Mouse (Mus musculus): Measurements from ENCODE around the gene Jdp2. TPM values are rescaled to one million over a fixed set of nuclear protein-coding genes. Genes with fewer than 3 reads are reported as not detected.

Jdp2 gene
- polyA plus RNA-seq, 1 experiment from 2014 or later: 1.3 TPM

DNA sequence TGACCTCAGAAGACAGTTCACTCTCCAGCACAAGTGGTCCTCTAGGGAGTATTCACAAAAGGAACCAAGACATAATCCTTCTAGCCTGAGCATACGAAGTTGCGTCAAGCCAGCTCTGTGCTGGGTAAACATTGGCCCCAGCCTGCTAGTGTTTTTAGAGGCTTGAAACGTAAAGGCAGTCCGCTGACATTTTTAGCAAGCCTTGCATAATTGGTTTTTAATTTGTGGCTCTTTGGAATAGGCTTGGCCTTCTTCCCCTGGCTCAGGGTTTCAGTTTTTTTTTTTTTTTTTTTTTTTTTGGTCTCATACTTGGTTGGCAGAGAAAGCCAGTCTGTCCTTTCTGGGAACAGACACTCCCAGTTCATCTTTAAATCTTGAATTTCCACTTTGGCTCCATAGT is 15.3 kb downstream of the Jdp2 start:
- Histone ChIP-seq H3K9me3 (ENCODE audit: low read depth, low read length) (no peaks in the 10 kb centered on the region), H3K27me3 (ENCODE audit: insufficient read depth, low read length) (no peaks in the 10 kb centered on the region), H3K4me1 (ENCODE audit: insufficient read depth) (no peaks in the 10 kb centered on the region), H3K4me3 (ENCODE audit: low read depth, low read length) (no peak overlapping the region), H3K27ac (ENCODE audit: low read depth) (no peak overlapping the region), H3K4me2 (no peak overlapping the region), H3K36me3 (ENCODE audit: insufficient read depth) (peaks cover 21% of the 10 kb centered on the region), H3K9ac (no peak overlapping the region)
- TF ChIP-seq CTCF (IDR thresholded peaks at IDR 0.05; ENCODE audit: low read depth): no peak
- ATAC-seq (ENCODE audit: insufficient read depth) (no peak), DNase-seq (peak; percentile 34)
- 47% methylated on average over 4 of the region's 4 CpGs for WGBS

DNA sequence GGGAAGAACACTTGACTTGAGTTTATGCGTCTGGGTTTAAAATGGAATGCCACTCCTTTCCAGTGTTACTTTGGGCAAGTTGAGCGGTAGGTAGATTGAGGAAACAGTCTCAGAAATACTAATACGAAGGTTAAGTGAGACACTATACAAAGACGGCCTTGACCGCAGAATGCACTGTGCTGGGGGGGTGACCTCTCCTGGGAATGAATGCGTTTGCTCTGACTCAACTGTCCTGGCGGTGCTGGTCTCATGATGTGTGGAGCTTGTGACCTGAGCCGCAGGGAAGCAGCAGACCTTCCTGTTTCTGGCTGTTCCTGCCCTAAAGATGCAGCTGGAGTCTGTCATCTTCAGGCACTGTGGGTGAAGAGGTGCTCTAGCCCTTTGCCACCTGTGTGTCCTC is 16.7 kb downstream of the Jdp2 start:
- TF ChIP-seq CTCF (IDR thresholded peaks at IDR 0.05; ENCODE audit: low read depth): no peak
- Histone ChIP-seq H3K4me3 (ENCODE audit: low read depth, low read length) (no peak overlapping the region), H3K27me3 (ENCODE audit: insufficient read depth, low read length) (no peaks in the 10 kb centered on the region), H3K9ac (no peak overlapping the region), H3K4me1 (ENCODE audit: insufficient read depth) (no peaks in the 10 kb centered on the region), H3K9me3 (ENCODE audit: low read depth, low read length) (no peaks in the 10 kb centered on the region), H3K4me2 (no peak overlapping the region), H3K27ac (ENCODE audit: low read depth) (no peak overlapping the region), H3K36me3 (ENCODE audit: insufficient read depth) (peaks cover 9% of the 10 kb centered on the region)
- no peak for ATAC-seq (ENCODE audit: insufficient read depth)
- DNase-seq: no peak
- WGBS: 74% methylated on average over 8 of the region's 8 CpGs

DNA sequence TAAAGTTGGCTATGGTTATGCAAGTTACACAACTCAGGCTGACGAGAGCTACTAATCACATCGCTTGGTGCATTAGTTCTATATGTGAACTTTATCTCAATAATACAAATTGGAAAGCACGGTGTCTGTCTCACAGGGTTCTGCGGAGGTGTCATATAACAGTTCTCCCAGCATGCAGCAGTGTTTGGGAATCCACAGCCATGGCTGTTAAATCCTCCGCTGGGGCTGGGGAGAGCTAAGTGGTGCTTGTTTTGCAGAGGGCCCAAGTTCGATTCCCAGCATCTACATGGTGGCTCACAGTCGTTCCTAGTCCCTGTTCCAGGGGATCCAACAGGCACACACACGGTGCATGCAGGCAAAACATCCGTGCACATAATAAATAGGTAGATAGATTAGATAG is 19.1 kb downstream of the Jdp2 start:
- Histone ChIP-seq H3K36me3 (ENCODE audit: insufficient read depth) (no peaks in the 10 kb centered on the region; the same call in 1 of the 2 replicates), H3K4me3 (ENCODE audit: low read depth, low read length) (no peak overlapping the region), H3K4me2 (no peak overlapping the region), H3K27ac (ENCODE audit: low read depth) (no peak overlapping the region), H3K27me3 (ENCODE audit: insufficient read depth, low read length) (no peaks in the 10 kb centered on the region), H3K9me3 (ENCODE audit: low read depth, low read length) (no peaks in the 10 kb centered on the region), H3K9ac (no peak overlapping the region), H3K4me1 (ENCODE audit: insufficient read depth) (no peaks in the 10 kb centered on the region)
- ATAC-seq (ENCODE audit: insufficient read depth) (no peak), DNase-seq (no peak)
- no peak for TF ChIP-seq CTCF (IDR thresholded peaks at IDR 0.05; ENCODE audit: low read depth)
- WGBS: 73% methylated on average over 9 of the region's 9 CpGs

DNA sequence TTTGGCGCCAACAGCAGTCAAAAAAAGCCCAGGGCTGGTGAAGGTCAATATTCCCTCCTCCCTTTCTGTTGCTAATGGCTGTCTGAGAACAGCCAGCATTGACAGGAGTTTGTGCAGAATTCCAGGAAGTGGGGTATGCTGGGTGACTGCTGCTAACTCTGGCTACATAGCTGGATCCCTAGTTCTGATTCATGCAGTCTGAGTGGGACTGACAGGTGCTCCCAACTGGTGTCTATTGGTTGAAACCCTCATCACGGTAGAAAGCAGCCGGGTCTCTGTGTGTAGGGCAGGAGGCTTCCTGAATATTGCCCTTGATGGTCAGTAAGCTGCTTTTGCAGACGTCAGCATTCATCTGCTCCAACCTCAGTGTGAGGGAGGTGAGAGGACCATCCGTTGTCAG is 19.6 kb downstream of the Jdp2 start:
- 75% methylated on average over 5 of the region's 5 CpGs for WGBS
- Histone ChIP-seq H3K9me3 (ENCODE audit: low read depth, low read length) (no peaks in the 10 kb centered on the region), H3K27ac (ENCODE audit: low read depth) (no peak overlapping the region), H3K4me1 (ENCODE audit: insufficient read depth) (peaks cover 2% of the 10 kb centered on the region; the same call in 1 of the 2 replicates), H3K9ac (no peak overlapping the region), H3K27me3 (ENCODE audit: insufficient read depth, low read length) (no peaks in the 10 kb centered on the region), H3K36me3 (ENCODE audit: insufficient read depth) (no peaks in the 10 kb centered on the region; the same call in 1 of the 2 replicates), H3K4me2 (no peak overlapping the region), H3K4me3 (ENCODE audit: low read depth, low read length) (no peak overlapping the region)
- no peak for TF ChIP-seq CTCF (IDR thresholded peaks at IDR 0.05; ENCODE audit: low read depth)
- ATAC-seq (ENCODE audit: insufficient read depth) (no peak), DNase-seq (no peak)

DNA sequence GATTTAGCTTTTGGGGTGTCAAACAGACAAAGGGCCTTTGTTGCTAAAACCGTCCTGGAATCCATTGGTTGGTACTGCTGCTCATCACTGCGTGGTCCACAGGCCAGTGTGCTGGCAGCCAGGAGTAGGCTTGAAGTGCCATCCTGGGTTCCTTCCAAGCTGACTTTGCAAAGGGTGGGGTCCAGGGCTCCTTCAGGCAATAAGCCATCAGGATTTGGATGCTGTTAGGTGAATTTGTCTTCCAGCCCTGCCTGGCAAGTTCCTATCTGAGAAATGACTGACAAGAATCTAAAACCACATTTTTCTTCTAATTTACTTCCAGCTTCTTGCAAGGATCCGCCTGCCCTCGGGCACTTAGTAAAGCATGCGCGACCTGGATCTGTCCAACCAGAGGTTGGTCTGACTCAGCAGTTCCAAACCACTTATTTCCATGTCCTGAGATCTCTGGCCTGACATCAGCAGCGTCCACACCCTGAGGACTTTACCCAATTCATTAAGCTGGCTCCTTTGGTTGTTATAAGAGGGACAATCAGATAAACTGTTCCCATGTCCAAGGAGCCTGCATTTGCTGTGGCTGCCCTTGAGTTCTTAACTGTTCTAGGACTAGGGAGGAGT is 20.6 kb downstream of the Jdp2 start:
- H3K27ac ChIP-seq (ENCODE audit: low read depth): no peak overlapping the region
- no peak overlapping the region for H3K4me3 ChIP-seq (ENCODE audit: low read depth, low read length)
- no peak overlapping the region for H3K9ac ChIP-seq
- WGBS: 81% methylated on average over 7 of the region's 7 CpGs
- H3K9me3 ChIP-seq (ENCODE audit: low read depth, low read length): no peaks in the 10 kb centered on the region
- ATAC-seq (ENCODE audit: insufficient read depth): no peak
- no peaks in the 10 kb centered on the region; the same call in 1 of the 2 replicates for H3K36me3 ChIP-seq (ENCODE audit: insufficient read depth)
- TF ChIP-seq CTCF (IDR thresholded peaks at IDR 0.05; ENCODE audit: low read depth): no peak
- no peaks in the 10 kb centered on the region for H3K27me3 ChIP-seq (ENCODE audit: insufficient read depth, low read length)
- H3K4me1 ChIP-seq (ENCODE audit: insufficient read depth): peaks cover 8% of the 10 kb centered on the region; the same call in 1 of the 2 replicates
- H3K4me2 ChIP-seq: no peak overlapping the region
- DNase-seq: no peak

DNA sequence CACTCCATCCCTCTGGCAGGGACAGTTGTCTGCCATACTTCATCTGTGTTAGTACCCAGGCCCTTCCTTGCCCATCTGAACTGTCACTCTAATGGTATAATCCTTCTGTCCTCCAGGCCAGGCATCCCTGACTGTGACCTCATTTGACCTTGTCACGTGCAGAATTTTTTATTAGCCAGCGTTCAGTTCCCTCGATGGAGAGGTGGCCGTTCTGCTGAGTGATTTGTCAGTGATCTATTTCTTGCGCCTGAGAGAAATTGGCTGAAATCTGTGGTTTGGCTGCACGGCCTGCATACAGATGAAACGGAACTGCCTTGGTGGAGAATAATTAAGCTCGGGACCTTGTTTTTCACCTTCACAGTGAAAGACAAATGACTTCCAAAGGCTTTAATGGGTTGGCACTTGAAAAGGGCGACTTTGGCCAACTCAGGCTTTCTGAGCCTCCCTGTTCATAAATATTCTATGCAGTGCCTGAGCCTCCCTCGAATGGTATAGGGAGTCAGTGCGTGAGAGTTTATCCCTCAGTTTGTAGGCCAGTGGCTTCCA is 21.1 kb downstream of the Jdp2 start:
- H3K9me3 ChIP-seq (ENCODE audit: low read depth, low read length): no peaks in the 10 kb centered on the region
- H3K36me3 ChIP-seq (ENCODE audit: insufficient read depth): no peaks in the 10 kb centered on the region; the same call in 1 of the 2 replicates
- H3K4me3 ChIP-seq (ENCODE audit: low read depth, low read length): no peak overlapping the region
- H3K27me3 ChIP-seq (ENCODE audit: insufficient read depth, low read length): no peaks in the 10 kb centered on the region
- TF ChIP-seq CTCF (IDR thresholded peaks at IDR 0.05; ENCODE audit: low read depth): no peak
- 61% methylated on average over 11 of the region's 11 CpGs for whole genome bisulfite sequencing
- no peak overlapping the region for H3K9ac ChIP-seq
- H3K4me2 ChIP-seq: no peak overlapping the region
- H3K27ac ChIP-seq (ENCODE audit: low read depth): no peak overlapping the region
- DNase-seq (no peak), ATAC-seq (ENCODE audit: insufficient read depth) (no peak)
- H3K4me1 ChIP-seq (ENCODE audit: insufficient read depth): peaks cover 13% of the 10 kb centered on the region; the same call in 1 of the 2 replicates

DNA sequence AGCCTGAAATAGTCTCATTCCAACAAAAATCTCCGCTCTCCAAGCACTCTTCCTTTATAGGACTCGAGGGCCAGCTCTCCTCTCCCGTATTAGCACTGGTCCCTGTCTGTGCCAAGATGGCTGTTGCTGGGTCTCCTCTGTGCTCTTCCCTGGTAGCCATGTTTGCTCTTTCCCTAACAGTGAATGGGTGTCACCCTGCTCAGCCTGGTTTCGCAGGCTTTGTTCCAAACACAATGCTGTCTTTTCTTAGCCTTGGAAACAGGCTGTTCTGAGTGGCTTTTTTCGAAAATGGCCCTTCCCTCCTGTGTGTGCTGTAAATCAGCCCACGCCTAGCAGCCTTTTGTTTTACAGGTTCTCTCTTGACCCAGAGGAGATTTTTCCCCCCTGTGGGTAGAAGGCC is 22.2 kb downstream of the Jdp2 start:
- Histone ChIP-seq H3K36me3 (ENCODE audit: insufficient read depth) (no peaks in the 10 kb centered on the region; the same call in 1 of the 2 replicates), H3K4me2 (no peak overlapping the region), H3K4me3 (ENCODE audit: low read depth, low read length) (no peak overlapping the region), H3K9ac (no peak overlapping the region), H3K4me1 (ENCODE audit: insufficient read depth) (peaks cover 13% of the 10 kb centered on the region; the same call in 1 of the 2 replicates), H3K27me3 (ENCODE audit: insufficient read depth, low read length) (no peaks in the 10 kb centered on the region), H3K27ac (ENCODE audit: low read depth) (no peak overlapping the region), H3K9me3 (ENCODE audit: low read depth, low read length) (no peaks in the 10 kb centered on the region)
- no peak for TF ChIP-seq CTCF (IDR thresholded peaks at IDR 0.05; ENCODE audit: low read depth)
- ATAC-seq (ENCODE audit: insufficient read depth) (no peak), DNase-seq (no peak)
- 71% methylated on average over 6 of the region's 6 CpGs for WGBS

Measured in lung, embryonic 14.5 days (tissue).